Comparison of ENCODE assay signal across 8 mouse cellular contexts in genomic region chr2:121954971-121955656, GRCm38 (mm10). TPM values are rescaled to one million over a fixed set of nuclear protein-coding genes. Genes with fewer than 3 reads are reported as not detected.
DNase-seq lines count a peak whose midpoint lies in the region; ATAC-seq and TF ChIP-seq lines count a peak whose summit lies in the region.

No protein-coding gene starts in this region.

- no peaks in the 10 kb centered on the region for H3K9me3 ChIP-seq in heart, embryonic 11.5 days (replicated peaks; ENCODE audit: control insufficient read depth, low read length)
- no peaks in the 10 kb centered on the region for H3K9me3 ChIP-seq in forebrain, embryonic 15.5 days
- no peaks in the 10 kb centered on the region for H3K9me3 ChIP-seq in limb, embryonic 13.5 days

- TF ChIP-seq POLR2A in olfactory bulb, adult 2 months (IDR thresholded peaks at IDR 0.05; ENCODE audit: insufficient read depth, low read depth, low read length): no peak

- H3K4me2 ChIP-seq in heart, embryonic 11.5 days: peak overlapping the region; percentile 68
- H3K4me2 ChIP-seq in forebrain, embryonic 15.5 days (replicated peaks): peak overlapping the region; percentile 59
- H3K4me2 ChIP-seq in limb, embryonic 13.5 days (replicated peaks): peak overlapping the region; percentile 85

- H3K27me3 ChIP-seq in heart, embryonic 11.5 days (ENCODE audit: control insufficient read depth, insufficient read depth, low read length): no peaks in the 10 kb centered on the region
- no peaks in the 10 kb centered on the region for H3K27me3 ChIP-seq in forebrain, embryonic 15.5 days
- H3K27me3 ChIP-seq in limb, embryonic 13.5 days: no peaks in the 10 kb centered on the region

- no peaks in the 10 kb centered on the region; the same call in 1 of the 2 replicates for H3K36me3 ChIP-seq in heart, embryonic 11.5 days (ENCODE audit: control insufficient read depth, insufficient read depth, low read length)
- H3K36me3 ChIP-seq in forebrain, embryonic 15.5 days: no peaks in the 10 kb centered on the region
- peaks cover 2% of the 10 kb centered on the region; the same call in 1 of the 2 replicates for H3K36me3 ChIP-seq in limb, embryonic 13.5 days

- H3K27ac ChIP-seq in heart, embryonic 11.5 days (ENCODE audit: low read depth, low read length): peak overlapping the region; percentile 98
- H3K27ac ChIP-seq in forebrain, embryonic 15.5 days (replicated peaks): peak overlapping the region; percentile 91
- peak overlapping the region; percentile 94 for H3K27ac ChIP-seq in limb, embryonic 13.5 days
- H3K27ac ChIP-seq in olfactory bulb, adult 2 months (ENCODE audit: insufficient read depth, low read depth, low read length): peak overlapping the region; percentile 59

- peak overlapping the region; percentile 99 for H3K9ac ChIP-seq in heart, embryonic 11.5 days (ENCODE audit: low read depth, low read length)
- H3K9ac ChIP-seq in forebrain, embryonic 15.5 days (replicated peaks): peak overlapping the region; percentile 92
- peak overlapping the region; percentile 97 for H3K9ac ChIP-seq in limb, embryonic 13.5 days

- no peak for ATAC-seq in heart, embryonic 11.5 days (replicated peaks; ENCODE audit: insufficient number of reproducible peaks, low FRiP score, low TSS enrichment)
- no peak for ATAC-seq in forebrain, embryonic 15.5 days (replicated peaks)
- ATAC-seq in limb, embryonic 13.5 days (ENCODE audit: low FRiP score, low read depth): no peak
- ATAC-seq in megakaryocyte-erythroid progenitor cell, adult 5-6 weeks (replicated peaks; ENCODE audit: low FRiP score, low TSS enrichment, poor library complexity, severe bottlenecking): no peak

- no peak for DNase-seq in heart, postnatal 36 days
- peak; percentile 46 for DNase-seq in ZHBTc4 (ENCODE audit: low read depth, low spot score)
- no peak for DNase-seq in right cerebral cortex, postnatal 10 days (ENCODE audit: low spot score in 2 of 2)

- peak overlapping the region; percentile 98 for H3K4me3 ChIP-seq in heart, embryonic 11.5 days (ENCODE audit: low read depth, low read length)
- peak overlapping the region; percentile 94 for H3K4me3 ChIP-seq in forebrain, embryonic 15.5 days
- peak overlapping the region; percentile 97 for H3K4me3 ChIP-seq in limb, embryonic 13.5 days
- H3K4me3 ChIP-seq in olfactory bulb, adult 2 months (ENCODE audit: insufficient read depth, low read depth, low read length): peak overlapping the region; percentile 61

- intact Hi-C loops in heart, postnatal 36 days (cut with DNase I): loop anchor here (10.0 kb wide), 1 partner anchor 410 kb away; the partner anchor contains the start of gene Shf

- TF ChIP-seq CTCF in olfactory bulb, adult 2 months (IDR thresholded peaks at IDR 0.05; ENCODE audit: insufficient read depth, low read depth, low read length): no peak

- H3K4me1 ChIP-seq in heart, embryonic 11.5 days (ENCODE audit: control insufficient read depth, insufficient read depth, low read length): peaks cover 6% of the 10 kb centered on the region
- H3K4me1 ChIP-seq in forebrain, embryonic 15.5 days: peaks cover 25% of the 10 kb centered on the region
- H3K4me1 ChIP-seq in limb, embryonic 13.5 days: peaks cover 21% of the 10 kb centered on the region
- peaks cover 5% of the 10 kb centered on the region; the same call in 1 of the 2 replicates for H3K4me1 ChIP-seq in olfactory bulb, adult 2 months (ENCODE audit: control insufficient read depth, insufficient read depth, low read length)

- WGBS in heart, embryonic 11.5 days (ENCODE audit: insufficient replicate concordance): 15% methylated on average over 10 of the region's 10 CpGs
- WGBS in forebrain, embryonic 15.5 days: 25% methylated on average over 10 of the region's 10 CpGs
- 22% methylated on average over 10 of the region's 10 CpGs for WGBS in limb, embryonic 13.5 days
- 13% methylated on average over 10 of the region's 10 CpGs for WGBS in olfactory bulb, adult 2 months

RNA-seq across cellular contexts. Expression of gene Ctdspl2, which starts 0.7 kb away (rescaled TPM):
- 40.8 and 43.9 TPM in 2 replicates for polyA plus RNA-seq in heart, embryonic 11.5 days (2014; fragmentation: Nextera tagmentation; extraction: Ambion mirVana)
- 10 to 100 TPM; 12.7 to 14.2 TPM for total RNA-seq in heart, postnatal 36 days (2021)
- 50.1 and 50.2 TPM in 2 replicates for polyA plus RNA-seq in forebrain, embryonic 15.5 days (2015; fragmentation: Nextera tagmentation; extraction: Ambion mirVana)
- polyA plus RNA-seq in limb, embryonic 13.5 days (2015; fragmentation: Nextera tagmentation; extraction: Ambion mirVana): 70.1 and 70.8 TPM in 2 replicates
- polyA plus RNA-seq in olfactory bulb, adult 2 months (2012; ENCODE audit: insufficient read depth, insufficient read length, low replicate concordance, missing spikeins): not detected in 2 replicates
- total RNA-seq in megakaryocyte-erythroid progenitor cell, adult 5-6 weeks (2014; fragmentation: Nextera tagmentation): 34.2 and 37.9 TPM in 2 replicates
- total RNA-seq in megakaryocyte-erythroid progenitor cell, adult 5-6 weeks (2017): 62.2 and 78.4 TPM in 2 replicates

RNA-seq across cellular contexts. Expression of gene Mageb3, which starts 0.8 kb away (rescaled TPM):
- 0.09 TPM in 1 of 2 replicates, not detected in the other for polyA plus RNA-seq in heart, embryonic 11.5 days (2014; fragmentation: Nextera tagmentation; extraction: Ambion mirVana)
- not detected for total RNA-seq in heart, postnatal 36 days (2021)
- polyA plus RNA-seq in forebrain, embryonic 15.5 days (2015; fragmentation: Nextera tagmentation; extraction: Ambion mirVana): 0.86 and 1.1 TPM in 2 replicates
- 0.11 and 0.15 TPM in 2 replicates for polyA plus RNA-seq in limb, embryonic 13.5 days (2015; fragmentation: Nextera tagmentation; extraction: Ambion mirVana)
- not detected in 2 replicates for polyA plus RNA-seq in olfactory bulb, adult 2 months (2012; ENCODE audit: insufficient read depth, insufficient read length, low replicate concordance, missing spikeins)
- not detected in 2 replicates for total RNA-seq in megakaryocyte-erythroid progenitor cell, adult 5-6 weeks (2014; fragmentation: Nextera tagmentation)
- 0.52 and 0.72 TPM in 2 replicates for total RNA-seq in megakaryocyte-erythroid progenitor cell, adult 5-6 weeks (2017)
